Mouse (Mus musculus): ENCODE results near the gene Bmx.

The Bmx gene

DNA sequence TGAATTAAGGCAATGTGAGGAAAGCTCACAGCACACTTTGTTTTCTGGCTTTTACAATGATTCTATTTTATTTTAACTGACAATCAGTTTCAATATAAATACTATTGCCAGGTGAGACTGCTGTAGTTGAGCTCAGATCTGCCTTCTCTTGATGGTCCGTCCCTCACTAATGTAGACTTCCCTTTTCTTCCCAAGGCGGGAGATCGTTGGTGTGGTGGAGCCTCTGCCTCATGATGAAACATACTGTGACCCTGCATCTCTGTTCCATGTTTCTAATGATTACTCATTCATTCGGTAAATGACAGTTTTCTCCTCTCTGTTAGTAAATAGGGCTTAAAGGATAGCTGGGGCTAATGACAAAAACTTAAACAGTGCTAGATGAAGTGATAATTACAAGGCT, 84.1 kb downstream of the Bmx start:
- no peak for DNase-seq

- no peak for DNase-seq
These were observed 87.0 kb downstream of the Bmx start for GRCm38 (mm10) chrX:164171034-164171433.

DNA sequence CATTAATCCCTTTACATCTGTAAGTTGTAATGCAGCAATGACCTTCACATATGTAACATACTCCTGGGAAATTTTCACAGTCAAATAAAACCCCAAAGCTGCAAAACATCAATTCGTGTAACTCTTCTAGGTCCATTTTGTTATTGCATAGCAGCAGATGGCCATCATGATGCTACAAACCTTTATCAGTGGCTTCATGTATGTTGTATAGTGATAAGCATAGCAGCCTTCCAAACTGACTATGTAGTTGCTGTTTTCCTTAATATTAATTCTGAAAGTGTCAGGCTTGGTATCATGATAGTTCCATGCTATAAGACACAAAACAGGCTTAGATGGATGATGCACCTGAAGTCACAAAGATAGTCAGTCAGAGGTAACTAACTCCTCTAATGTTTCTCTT, 93.3 kb downstream of the Bmx start:
- no peak for DNase-seq

DNA sequence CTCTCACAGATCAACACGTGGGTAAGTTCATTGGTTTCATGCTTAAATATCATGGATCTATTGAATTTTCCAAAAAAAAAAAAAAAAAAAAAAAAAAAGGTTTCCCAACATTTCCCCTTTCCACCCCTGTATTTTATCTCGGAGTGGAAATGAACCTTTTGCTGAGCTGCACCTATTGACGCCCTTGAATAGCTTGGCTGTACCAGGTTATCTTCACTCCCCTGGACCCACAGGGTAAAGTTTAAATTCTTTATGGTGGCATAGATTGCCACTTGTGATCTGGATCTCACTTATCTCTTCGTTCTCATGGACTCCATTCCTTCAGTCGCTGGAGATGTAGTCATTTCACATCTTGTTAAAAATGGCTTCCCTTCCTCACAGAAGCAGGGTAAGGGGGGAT, 103.4 kb downstream of the Bmx start:
- DNase-seq = no peak

DNA sequence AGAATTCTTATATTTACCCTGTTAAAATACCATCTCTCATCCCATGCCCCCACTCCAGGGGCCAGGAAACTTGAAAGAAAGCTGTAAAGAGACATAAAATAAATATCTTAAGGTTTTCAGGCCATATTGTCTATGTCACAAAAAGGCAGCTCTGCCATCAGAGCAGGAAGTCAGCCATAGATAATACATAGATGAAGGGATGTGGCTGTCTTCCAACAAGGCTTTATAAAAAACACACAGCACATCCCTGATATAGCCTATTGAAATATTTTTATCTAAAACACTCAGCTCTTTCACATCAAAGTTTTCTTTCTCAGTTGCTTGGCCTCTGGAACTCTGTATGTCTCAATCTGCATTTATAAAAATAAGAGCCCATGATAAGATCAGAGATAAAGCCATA, 104.4 kb downstream of the Bmx start:
- no peak for DNase-seq

GRCm38 (mm10) chrX:164152703-164153102, 105.3 kb downstream of the Bmx start:
- DNase-seq = peak; percentile 71

- no peak for DNase-seq
These were observed 112.3 kb downstream of the Bmx start for GRCm38 (mm10) chrX:164145463-164146250.

Data from kidney, adult 9 months (tissue).